Mouse (Mus musculus) NIH3T3 (cell line): ENCODE results near the gene 2610318N02Rik.
"Not testable (repeated sequence)": the region's sequence is repeated elsewhere in the genome, so short reads cannot be mapped to it uniquely, and the experiment has no call there.

ENCODE experiments used
- DNase-seq: peaks from one replicate; pipeline ENCODE4 v3.0.0-alpha.2; 2012; ENCODE audit warnings: low read depth

The 2610318N02Rik gene

DNA sequence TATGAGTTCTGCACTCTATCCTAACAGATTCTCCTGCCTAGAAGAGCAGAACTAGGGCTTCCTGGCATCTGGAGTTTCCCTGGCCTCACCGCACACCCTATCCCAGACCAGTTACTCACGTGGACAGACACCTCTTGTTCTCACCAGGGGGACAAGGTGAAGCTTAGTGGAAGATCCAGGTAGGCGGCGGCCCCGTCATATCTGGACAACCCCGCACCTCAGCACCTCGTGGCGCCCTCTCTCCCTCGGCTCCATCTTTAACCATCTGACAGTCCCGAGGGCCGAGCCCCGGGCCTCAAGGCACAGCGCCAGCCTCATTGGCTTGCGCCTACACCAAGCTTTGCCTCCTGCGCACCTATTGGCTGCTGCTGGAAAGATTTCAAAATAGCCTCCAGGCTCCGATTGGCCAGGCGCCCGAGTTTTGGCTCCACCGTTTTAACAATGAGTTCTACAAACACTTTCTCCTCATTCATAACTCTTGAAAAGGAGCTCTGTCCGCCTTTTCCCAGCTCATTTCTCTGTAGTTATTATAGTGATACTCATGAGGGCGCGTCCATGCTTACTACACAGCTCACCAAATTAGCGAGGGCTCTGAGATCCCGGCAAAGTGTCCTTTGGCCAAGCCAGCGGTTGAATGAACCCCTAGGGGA, at the start of gene 2610318N02Rik:
Gene 2610318N02Rik, minus strand, starts transcription at position 297 of the 650 bp plus-strand sequence.
- DNase-seq = peak; percentile 91

DNA sequence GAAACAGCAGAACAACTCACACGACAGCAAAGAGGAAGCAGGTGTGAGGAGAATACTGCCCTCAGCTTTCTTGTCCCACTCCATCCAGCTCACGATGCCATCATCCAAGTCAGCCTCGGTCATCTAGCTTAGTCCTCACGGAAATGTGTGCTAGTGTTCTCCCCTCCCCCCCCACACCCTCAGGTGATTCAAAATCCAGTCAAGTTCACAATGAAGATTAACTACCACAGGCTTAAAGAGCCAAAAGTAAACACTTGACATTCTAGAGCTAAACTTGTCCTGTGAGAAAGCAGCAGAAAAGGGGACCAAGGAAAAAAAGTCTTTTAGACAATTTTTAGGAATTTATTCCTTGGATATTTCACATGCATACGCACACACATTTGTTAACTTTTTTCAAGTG, 43.1 kb upstream of the 2610318N02Rik start:
- DNase-seq = no peak

DNA sequence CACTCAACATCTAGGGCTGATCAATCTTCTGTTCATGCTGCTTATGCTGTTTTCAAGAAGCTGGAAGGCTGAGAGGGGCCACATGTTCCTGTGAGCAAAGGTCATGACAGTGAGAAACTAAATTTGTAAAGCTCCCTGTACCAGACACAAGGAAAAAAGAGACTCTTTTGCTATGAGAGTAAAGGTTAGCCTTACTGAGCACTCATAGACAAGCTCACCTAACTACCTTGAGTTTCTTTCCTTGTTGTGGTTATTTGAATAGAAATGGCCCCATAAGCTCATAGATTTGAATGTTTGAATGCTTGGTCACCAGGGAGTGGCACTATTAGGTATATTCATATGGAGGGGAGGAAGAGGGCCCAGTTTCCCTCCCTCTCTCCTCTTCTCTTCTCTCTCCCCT, 42.2 kb upstream of the 2610318N02Rik start:
- DNase-seq = no peak

DNA sequence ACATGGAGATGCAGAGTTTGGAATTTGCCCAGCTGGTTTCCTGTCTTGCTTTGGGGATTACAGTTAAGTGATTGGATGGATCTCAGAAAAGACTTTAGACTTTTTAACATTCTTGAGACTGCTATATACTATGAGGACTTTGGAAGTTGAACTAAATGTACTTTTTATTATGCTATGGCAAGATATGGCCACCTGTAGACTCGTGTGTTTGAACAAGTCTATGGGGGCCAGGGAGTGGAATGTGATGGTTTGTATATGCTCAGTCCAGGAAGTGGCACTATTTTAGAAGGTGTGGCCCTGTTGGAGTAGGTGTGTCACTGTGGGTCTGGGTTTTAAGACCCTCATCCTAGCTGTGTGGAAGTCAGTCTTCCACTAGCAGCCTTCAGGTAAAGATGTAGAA, 40.5 kb upstream of the 2610318N02Rik start:
- DNase-seq = not testable (repeated sequence)

DNA sequence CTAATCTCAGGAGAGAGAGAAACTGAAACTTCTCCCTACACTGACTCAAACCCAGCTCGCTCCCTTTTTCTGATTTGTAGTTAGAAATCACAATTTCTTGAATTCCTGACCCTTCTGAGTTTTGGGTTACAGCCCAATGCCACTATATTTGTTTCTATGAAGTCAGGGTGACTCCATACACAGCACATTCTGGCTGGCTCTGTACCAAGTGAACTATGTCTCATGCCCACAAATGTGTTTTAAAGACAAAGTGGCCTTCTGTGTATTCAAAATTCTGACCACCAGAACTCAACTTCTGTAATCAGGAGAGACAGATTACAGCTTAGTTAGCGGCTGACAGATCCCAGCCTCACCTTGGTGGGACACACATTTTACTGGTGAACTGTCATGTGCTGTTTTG, 29.4 kb upstream of the 2610318N02Rik start:
- peak; percentile 52 for DNase-seq

DNA sequence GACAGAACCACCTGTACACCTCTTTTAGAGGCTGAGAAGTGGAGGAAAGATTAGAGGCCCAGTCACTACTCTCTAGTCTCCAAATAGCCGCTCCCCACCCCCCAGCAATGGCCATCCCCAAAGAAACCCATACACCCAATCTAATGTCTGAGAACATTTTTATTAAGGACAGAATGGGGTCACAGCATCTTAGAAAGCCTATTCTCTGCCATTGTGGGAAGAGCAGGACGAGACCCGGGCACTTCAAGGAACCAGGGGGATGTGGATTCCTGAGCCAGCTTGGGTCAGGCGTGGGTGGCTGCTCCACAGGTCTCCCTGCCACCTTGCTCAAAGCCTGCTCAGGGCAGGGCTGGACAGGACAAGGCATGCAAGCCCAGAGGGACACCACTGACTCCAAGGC, 26.9 kb upstream of the 2610318N02Rik start:
- DNase-seq = no peak

DNA sequence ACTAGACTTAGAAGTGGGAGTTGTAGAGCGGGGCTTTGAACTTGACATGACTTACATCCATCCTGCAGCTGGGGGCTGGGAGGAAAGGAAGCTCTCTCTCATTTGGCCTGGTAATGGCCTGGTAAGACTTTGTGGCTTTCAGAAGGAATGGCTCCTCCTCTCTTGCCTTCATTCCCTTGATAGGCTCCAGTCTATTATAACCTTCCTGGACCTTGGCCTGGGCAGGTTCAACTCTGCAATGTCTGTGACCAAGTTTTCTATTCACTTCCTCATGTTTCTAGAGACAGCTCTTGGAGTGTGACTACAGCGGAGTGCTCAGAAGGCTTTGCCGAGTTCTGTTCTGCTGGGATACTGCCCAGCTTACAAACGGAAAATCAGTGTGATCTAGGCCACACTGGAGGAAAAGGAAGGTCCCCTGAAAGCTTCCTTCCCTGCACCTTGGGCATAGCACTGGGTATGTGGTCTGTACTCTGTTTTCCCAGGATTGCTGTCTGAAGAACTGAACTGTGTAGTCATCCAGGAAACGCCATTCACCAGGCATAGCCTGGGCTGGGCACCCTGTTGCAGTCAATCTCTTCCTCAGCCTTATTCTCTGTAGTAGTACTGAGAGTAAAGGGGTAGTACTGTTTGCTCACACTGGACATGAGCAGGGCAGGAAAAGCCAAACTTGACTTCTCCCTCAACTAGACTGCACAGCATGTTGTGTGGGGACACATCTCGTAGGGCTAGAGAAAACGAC, 25.7 kb upstream of the 2610318N02Rik start:
- DNase-seq = no peak

DNA sequence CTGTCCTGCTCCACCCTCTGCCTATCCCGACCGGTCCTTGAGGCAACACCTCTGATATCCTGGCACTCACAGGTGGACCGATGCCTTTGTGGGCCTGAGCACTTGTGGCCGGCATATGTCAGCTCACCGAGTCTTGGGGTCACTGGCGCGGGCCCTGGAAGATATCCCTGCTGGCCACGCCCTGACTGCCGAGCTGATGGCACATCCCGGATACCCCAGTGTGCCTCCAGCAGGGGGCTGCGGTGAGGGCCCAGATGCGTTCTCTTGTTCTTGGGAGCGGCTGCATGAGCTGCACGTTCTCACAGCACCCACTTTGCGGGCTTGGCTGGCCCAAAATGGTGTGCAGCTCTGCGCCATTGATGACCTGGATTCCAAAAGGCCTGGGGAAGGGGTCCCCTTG, 23.1 kb upstream of the 2610318N02Rik start:
- no peak for DNase-seq

DNA sequence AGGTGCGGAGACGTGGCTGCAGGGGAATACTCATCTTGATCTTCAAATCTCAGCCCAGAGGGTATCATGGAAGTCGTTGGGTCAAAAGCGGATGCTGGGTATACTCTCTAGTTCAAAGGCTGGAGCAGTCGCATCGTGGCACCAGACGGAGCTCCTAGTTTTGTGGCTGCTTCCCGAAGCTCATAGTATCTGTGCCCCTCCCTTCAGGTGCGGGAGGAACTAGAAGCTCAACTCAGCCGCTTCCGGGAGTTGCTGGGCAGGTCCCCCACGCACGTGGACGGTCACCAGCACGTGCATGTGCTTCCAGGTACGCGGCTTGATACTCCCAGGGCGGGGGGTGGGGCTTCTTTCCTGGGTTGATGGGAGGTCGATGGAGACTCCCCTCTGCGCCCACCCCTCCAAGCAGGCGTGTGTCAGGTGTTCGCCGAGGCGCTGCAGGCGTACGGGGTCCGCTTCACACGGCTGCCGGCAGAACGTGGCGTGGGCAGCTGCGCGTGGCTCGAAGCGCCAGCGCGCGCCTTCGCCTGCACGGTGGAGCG, 22.5 kb upstream of the 2610318N02Rik start:
- DNase-seq = no peak

DNA sequence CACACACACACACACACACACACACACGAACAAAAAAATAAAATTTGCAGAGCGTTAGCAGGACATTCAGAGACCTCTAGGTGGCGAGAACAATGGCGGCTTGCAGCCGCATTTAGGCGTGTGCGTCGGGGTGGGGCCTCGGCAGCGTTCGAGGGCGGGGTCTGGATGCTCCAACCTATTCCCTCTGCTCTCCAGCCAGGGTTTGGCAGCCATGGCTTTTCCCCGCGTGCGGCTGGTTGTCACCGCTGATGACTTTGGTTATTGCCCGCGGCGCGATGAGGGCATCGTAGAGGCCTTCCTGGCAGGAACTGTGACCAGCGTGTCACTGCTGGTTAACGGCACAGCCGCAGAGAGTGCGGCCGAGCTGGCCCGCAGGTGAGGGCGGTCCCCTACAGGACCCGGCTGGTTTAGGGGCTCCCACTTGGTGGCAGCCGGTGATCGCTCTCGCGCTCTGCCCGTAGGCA, 21.8 kb upstream of the 2610318N02Rik start, which contains the start of gene Ccdc116:
Gene Ccdc116, minus strand, starts transcription at position 458 of the 464 bp plus-strand sequence.
- DNase-seq = peak; percentile 92

DNA sequence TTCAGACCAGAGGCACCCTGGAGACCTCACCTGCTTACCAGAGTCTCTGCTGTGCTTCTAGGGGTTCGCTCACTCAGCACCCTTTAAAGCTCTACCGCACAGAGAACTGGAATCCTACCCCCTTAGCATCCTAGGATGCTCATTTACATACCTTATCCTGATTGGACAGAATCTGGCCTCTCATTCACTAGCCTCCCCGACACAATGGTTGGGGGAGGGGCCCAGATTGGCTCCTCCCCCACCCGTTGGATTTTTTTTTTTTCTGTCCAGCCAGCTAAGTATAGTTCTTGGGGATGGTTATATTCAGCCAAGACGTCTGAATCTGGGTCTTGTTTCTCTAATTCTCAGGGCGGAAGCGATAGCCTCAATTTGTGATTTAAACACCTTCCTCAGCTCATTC, 19.4 kb upstream of the 2610318N02Rik start, which contains the start of gene Ydjc:
Gene Ydjc, plus strand, starts transcription at position 283 of the 400 bp plus-strand sequence.
- DNase-seq = peak; percentile 32

DNA sequence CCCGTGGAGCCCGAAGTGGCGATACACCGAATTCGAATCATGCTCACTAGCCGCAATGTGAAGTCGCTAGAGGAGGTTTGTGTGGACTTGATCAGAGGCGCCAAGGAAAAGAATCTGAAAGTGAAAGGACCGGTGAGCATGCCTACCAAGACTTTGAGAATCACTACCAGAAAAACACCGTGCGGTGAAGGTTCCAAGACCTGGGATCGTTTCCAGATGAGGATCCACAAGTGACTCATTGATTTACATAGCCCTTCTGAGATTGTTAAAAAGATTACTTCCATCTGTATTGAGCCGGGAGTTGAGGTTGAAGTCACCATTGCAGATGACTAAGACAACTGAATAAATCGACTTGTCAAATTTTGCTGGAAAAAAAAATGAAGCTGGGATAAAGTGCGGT, 12.4 kb upstream of the 2610318N02Rik start:
- DNase-seq = peak; percentile 83

DNA sequence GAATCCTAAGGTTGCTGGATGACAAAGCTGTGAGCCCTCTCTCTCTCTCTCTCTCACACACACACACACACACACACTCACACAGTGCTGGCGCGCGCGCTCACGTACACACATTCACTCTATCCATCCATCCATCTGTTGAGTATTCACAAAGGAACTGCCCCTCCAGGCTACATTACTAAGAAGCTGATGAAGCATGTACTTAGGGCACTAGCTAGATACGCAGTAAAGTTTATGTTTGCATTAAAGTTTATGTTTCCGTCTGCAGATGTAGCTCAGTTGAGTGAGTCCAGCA, 7.9 kb upstream of the 2610318N02Rik start:
- peak; percentile 50 for DNase-seq

DNA sequence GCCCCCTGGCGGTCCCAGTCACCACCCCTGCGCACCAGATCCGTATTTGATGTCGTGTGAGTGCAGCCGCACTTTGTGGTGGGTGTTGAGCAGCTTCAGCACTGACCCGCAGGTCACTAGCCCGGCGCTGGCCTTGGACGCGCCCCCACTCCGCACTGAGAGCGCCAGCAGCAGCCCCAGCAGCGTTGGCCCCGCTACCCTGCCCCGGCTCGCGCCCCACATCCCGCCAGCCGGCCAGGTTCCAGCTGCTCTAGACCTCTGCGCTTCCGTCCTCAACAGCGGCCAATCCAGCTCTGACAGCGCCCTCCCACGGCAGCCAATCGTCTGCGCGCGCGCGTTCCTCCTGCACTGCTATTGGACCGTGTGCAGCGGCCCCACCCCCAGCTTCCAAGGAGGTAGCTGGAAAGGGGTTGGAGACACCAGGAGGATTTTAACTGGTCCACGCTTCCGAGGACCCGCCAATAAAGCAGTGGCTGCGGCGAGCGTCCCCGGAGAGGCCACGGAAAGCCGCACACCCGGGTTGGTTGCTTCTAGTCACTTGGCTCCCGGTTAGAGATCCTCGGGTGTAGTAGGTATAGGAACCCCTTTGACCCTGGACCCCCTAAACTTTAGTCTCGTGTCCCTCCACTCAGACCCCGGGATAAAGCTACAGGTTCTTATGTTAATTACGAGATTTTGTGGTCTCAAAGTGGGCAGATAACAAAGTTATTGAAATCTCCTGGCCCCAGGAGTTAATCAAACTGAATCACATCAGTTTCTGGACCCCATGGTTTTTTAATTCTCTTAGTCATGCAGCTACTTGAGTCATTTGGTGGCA, 7.3 kb upstream of the 2610318N02Rik start, which contains the start of gene Sdf2l1:
Gene Sdf2l1, minus strand, starts transcription at position 295 of the 817 bp plus-strand sequence.
- DNase-seq = peak; percentile 98

DNA sequence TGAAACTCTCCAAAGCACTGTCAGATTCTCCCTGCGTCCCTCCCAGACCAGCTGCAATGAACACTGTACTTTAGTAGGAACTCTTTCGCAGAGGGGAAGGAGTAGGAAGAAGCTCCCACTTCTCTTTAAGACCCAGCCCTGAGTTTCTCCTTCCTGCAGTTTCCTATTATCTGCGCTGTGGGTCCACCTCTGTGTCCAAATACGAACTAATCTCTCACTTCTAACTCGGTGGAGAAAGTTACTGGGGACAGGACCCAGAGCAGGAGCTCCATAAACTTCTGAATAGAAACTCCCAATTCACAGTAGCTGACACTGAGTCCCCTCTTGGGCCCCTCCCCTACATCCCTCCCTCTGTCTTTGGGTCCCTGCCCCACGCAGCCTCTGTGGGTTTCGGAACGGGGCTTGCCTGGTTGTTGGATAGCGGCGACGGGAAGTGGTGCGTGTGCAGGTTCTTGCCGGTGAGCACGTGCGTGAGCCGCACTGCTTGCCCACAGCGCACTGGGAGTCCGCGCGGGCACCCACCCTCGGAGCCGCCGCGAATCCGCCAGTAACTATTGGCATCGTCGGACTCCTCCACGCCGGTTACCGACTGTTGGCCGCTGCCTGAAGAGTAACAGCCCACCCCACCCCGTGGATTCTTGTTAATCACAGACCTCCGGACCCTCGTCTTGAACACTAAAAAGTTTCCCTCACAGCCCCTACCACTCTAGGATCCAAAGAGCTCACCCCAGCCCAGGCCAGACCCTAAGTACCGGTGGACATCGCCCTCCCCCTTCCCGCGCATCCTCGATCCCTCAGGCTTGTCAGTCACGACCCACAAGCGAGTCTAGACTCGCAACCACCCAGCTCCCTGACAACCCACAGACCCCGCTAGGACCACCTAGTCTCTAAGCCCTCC, 6.5 kb upstream of the 2610318N02Rik start:
- no peak for DNase-seq

DNA sequence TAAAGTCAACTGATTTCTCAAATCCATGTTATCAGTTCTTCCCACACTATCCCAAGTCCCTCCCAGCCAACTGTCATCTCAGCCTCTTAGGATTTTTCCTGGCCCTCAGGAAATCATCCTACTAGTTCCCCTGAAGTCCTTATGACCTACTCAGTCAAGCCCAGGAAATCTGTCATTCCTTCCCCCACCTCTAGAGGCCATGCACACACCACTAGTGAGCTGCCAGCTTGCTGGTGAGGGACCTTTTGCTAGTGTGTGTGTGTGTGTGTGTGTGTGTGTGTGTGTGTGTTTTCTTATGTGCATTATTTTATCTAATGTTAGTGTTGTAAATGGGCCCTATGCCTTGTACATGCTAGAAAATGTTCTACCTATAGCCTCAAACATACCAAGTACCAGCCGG, 2.3 kb upstream of the 2610318N02Rik start:
- DNase-seq = peak; percentile 78

DNA sequence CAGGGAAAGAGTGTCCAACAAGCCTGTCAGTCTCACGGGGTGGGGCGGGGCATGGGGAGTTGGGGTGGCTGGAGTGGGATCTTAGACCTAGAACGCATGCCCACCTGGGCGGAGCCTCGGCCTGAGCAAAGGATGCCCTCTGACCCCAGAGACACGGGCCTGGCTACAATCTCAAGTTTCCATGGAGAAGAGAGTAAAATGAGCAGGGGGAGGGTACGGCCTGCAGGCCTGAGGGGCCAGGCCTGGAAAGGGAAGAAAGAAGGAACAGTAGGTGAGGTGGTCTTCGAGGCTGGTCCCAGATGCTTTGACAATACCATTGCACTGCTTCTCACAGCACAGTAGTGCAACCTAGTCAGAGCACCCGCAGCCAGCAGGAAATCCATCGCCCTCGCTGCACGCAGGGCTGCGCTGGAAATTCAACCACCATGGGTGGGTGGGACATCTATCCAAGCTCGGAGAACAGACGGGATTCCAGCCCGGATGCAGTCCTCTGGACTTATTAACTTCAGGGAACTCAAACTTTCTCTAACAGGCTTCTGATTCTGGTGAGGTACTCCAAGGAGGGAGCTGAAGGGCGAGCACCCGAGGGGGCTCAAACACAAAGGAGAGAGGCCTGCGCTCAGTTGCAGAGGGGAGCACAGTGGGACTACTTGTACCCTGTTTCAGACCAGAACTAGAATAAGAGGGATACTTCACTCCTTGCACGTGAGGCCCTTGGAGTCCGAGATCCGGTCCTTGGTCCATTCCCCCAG, 672 bp downstream of the 2610318N02Rik start:
- no peak for DNase-seq

DNA sequence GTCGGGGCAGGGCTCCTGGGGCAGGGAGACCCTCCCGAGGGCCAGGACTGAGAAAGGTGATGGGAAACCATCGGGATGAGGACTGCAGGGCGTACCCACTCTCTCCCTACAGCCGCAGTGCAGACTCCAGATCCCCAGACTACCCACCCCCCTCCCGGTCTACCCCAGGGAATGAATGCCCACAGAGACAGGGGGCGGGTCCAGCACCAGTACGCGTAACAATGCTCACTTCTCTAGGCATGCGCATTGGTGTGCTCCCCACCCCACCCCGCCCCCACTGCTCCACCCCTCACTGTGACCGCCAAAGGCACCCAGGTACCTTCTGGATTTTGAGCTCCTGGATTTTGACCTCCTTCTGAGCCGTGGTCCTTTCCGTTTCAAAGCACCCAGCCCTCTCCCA, 3.4 kb downstream of the 2610318N02Rik start:
- no peak for DNase-seq

DNA sequence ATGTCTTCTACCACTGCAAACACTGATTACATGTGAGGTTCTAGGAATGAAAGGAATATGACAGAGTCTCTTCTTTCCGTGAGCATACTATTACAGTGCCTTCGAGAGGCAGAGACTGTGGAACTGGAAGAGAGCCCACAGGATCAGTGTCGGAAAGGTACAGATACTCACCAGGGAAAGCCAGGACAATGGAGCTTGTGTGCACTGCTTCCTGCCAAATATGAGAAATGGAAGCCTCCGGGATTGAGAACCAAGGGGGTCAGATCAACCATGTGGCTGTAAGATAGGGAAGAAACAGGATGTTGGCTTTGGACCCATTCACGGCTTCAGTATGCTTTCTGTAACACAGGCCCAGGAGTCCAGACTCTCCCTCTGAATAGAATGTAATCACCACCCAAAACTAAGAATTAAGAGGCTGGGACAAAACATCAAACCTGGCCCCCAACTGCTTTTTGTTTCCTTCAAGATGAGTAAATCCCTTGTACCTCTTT, 7.6 kb downstream of the 2610318N02Rik start:
- no peak for DNase-seq
